Mouse (Mus musculus): ENCODE results near the gene Atf4. TPM values are rescaled to one million over a fixed set of nuclear protein-coding genes. Genes with fewer than 3 reads are reported as not detected.

Gene Atf4
- total RNA-seq (2023) = 100 to 1,000 TPM; 464 to 485 TPM

DNA sequence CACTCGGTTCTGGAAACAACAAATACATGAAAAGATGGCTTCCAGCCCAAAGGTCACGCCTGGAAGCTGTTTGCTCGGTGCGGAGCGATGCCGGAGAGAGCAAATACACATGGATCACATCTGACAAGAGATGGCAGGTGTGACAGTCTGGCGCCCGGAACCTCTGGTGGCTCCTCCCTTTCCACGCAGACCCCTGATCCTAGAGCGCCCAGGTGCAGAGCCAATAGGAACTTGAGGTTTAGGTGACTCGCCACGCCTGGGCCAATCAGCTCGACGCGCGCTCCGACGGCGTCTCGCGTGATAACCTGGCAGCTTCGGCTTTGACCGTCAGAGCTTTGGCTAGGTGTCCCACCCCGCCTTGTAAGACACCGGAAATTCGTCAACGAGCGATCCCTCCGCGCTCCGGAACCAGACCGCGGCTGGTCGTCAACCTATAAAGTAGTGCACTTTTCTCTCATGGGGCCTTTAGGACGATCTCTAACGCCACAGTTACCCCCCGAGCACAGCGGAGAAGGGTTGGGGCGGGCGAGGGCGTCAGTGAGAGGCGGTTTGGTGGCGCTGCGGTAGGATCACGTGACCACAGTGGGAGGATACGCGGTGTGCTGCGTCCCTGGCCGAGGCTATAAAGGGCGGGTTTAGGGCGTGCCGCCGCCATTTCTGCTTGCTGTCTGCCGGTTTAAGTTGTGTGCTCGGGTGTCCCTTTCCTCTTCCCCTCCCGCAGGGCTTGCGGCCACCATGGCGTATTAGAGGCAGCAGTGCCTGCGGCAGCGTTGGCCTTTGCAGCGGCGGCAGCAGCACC is at the start of gene Atf4:
Gene Atf4, plus strand, starts transcription at position 338 of the 799 bp plus-strand sequence.

DNA sequence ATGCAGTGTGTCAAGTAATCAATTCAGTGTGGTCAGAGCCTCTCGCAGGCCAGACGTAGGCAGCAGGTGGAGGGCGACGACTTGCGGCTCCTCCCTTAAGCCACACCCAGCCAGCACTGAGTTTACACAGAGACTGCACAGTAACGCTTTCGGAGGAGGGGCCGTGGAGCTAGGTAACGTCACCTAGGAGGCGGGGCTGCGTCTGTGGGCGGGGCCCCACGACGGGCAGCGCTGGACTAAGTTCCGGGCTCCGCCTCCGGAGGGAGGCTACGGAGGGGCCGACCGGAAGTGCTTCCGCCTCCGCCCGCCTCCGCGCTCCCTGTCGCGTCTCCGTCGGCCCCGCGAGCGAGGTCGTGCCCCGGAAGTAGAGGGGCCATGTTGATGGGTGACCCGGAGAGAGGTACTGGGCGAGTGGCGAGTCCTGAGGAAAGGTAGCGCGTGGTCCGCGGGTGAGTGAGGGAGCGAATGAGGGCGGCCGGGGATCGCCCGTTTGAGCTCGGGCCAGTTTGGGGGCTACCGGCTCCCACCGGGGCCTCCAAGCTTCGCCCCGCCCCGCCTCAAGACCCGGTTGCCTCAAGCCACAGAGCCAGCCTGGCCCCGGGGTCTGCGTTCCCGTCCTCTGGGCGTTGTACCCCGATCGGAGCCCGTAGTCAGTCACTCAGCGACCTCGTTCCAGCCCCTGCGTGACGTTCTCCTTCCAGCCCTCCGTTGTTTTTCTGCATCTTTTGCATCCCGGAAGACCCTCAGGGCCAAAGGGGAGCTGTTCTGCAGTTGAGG is 21.1 kb upstream of the Atf4 start, which contains the start of gene Mief1:
Gene Mief1, plus strand, starts transcription at position 286 of the 777 bp plus-strand sequence.

DNA sequence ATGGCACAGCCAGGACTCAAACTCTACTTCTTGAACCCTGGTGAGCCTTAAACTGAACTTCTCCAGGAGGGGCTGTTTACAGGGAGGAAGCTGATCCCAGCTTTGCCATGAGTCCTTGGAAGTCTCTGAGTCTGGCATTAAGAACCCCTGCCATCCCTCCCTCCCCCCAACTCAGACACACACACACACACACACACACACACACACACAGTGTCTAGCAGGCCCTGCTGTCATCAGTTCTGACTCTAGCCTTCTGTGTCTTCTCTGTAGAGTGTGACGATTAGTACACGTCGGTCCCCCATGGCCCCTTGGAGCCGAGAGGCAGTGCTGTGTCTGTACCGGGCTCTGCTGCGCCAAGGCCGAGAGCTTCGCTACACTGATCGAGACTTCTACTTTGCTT is 19.4 kb upstream of the Atf4 start, which contains the start of gene AC140267.1:
Gene AC140267.1, plus strand, starts transcription at position 301 of the 400 bp plus-strand sequence.

DNA sequence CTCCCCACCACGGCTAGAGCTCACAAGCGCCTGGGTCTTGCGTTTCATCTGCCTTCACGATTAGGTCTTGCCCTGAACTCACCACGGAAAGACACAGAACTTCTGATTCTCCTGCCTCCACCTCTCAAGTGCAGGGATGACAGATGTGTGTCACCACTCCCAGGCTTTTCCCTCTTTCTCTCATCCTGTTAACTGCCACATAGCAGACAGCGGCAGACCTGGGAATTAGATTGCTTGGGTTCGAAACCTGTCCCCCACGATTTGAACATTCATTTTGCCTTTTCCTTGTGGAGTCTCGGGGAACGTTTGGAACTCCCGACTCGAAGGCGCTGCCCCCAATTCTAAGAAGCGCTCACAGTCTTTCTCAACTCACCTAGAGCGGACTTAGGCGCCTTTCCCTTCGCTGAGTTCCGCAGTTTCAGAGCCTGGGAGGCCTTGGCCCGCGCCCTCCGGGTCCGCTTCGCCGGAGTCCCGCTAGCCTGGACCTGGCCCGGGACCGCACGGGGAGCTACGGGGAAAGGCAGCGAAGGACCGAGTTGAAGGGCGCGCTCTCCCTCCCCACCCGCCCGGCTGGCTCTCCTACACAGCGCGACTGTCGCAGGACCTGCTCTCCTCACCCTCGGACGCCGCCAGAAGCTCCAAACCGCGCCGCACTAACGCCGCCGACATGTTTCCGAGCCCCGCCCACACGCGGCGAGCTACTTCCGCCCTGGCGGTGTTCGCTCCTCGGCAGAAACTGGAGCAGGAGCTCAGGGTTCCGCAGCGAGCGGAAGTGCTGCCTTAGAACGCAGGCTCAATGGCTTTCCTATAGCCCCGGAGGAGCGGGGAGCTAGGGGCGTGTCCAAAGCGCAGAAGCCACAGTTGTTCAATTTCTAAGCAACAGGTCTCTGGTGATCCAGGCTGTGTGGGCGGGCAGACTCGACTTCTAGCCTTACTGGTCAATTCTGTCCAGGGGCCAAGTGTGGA is 8.9 kb downstream of the Atf4 start, which contains the start of gene Rps19bp1:
Gene Rps19bp1, minus strand, starts transcription at position 706 of the 966 bp plus-strand sequence.

DNA sequence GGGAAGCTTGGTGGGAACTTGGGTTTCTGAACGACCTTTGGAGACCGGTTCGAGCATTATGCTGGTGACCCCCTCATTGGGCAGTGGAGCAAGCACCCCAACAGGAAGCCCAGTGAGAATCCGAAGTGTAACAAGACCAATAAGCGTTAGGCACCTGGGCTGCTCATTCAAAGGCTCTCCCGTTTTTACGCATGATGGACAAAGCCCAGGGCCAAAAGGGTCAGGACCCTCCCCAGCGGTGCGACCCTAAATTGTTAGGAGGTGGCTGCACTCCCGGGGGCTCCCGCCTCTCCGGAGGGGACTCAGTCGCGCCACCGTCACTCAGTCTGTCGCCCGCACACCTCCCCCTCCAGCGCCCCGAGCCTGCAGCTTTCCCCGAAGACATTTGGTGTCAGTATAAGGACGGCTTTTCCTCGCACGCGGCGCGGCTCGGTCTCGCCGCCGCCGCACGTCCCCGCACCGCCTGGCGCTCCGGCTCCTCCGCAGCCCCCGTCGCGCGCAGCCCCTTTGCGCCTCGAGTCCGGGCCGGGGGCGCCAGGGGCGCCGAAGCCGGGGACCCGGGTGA is 31.9 kb downstream of the Atf4 start, which contains the start of gene Cacna1i:
Gene Cacna1i, plus strand, starts transcription at position 388 of the 565 bp plus-strand sequence.

Other genes with a start within 250 kb of the Atf4 start
- under 1 TPM; 0.35 to 0.47 TPM for gene Pdgfb, start 240.2 kb upstream of the Atf4 start, total RNA-seq (2023)
- gene Syngr1, start 163.8 kb upstream of the Atf4 start, total RNA-seq (2023) = not detected
- 1,000 to 10,000 TPM; 1,002 to 1,069 TPM for gene Rpl3, start 163.3 kb upstream of the Atf4 start, total RNA-seq (2023)
- gene Tab1, start 122.1 kb upstream of the Atf4 start, total RNA-seq (2023) = 10 to 100 TPM; 20.0 to 35.2 TPM
- not detected for gene Mgat3, start 81.5 kb upstream of the Atf4 start, total RNA-seq (2023)
- gene Mief1, start 21.2 kb upstream of the Atf4 start, total RNA-seq (2023) = 10 to 100 TPM; 47.5 to 50.7 TPM
- 10 to 100 TPM in 1 of 2 experiments, not detected in 1; 22.0 TPM for gene AC140267.1, start 19.3 kb upstream of the Atf4 start, total RNA-seq (2023)
- gene Rps19bp1, start 9.1 kb downstream of the Atf4 start, total RNA-seq (2023) = 10 to 100 TPM; 24.9 to 26.2 TPM
- gene Cacna1i, start 32.1 kb downstream of the Atf4 start, total RNA-seq (2023) = 10 to 100 TPM; 54.8 to 57.3 TPM

Measured in B cell, adult 67 days (primary cell).